Mouse (Mus musculus): ENCODE results near the gene Plek.

GRCm38 (mm10) chr11:16941103-16941793, 110.9 kb downstream of the Plek start:
- TF ChIP-seq TAL1 (IDR thresholded peaks at IDR 0.05; ENCODE audit: low read length): no peak
- no peak for TF ChIP-seq GATA1 (IDR thresholded peaks at IDR 0.05; ENCODE audit: low read length)
